Mouse (Mus musculus) kidney, adult 2 months (tissue): ENCODE measurements at regions not wholly inside any gene's neighbourhood (a gene's known extent, or its start where the extent isn't known, plus 50 kb on each side); places are given as distances from the start of the nearest gene placed in this dataset.
A peak's percentile ranks its signal among the peaks of the same experiment; 100 is the strongest.

Experiments
- DNase-seq: peaks from one replicate; pipeline ENCODE4 v3.0.0; 2021
- H3K27ac ChIP-seq: fragments of 200-500 bp; 2 replicates; pipeline ENCODE4 v1.5.1; 2012; ENCODE audit warnings: low read depth, low read length, control low read depth, inconsistent platforms; ENCODE audit not compliant: insufficient read depth
- H3K27me3 ChIP-seq: fragments of 200-500 bp; replicated peaks from 2 replicates; pipeline ENCODE4 v1.6.1; 2012; ENCODE audit warnings: mild to moderate bottlenecking, moderate library complexity, low read length, inconsistent platforms; ENCODE audit not compliant: control insufficient read depth, insufficient read depth
- H3K36me3 ChIP-seq: fragments of 200-500 bp; 2 replicates; pipeline ENCODE4 v1.6.1; 2012; ENCODE audit warnings: mild to moderate bottlenecking, moderate library complexity, low read length, inconsistent platforms; ENCODE audit not compliant: control insufficient read depth, insufficient read depth
- H3K4me1 ChIP-seq: fragments of 200-500 bp; 2 replicates; pipeline ENCODE4 v1.6.1; 2011; ENCODE audit warnings: low read length; ENCODE audit not compliant: control insufficient read depth, insufficient read depth
- H3K4me3 ChIP-seq: fragments of 200-500 bp; 2 replicates; pipeline ENCODE4 v1.5.1; 2011; ENCODE audit warnings: mild to moderate bottlenecking, low read depth, low read length, control low read depth; ENCODE audit not compliant: insufficient read depth
- CTCF ChIP-seq: fragments of 200-500 bp; conservative IDR thresholded peaks from 2 replicates; pipeline ENCODE4 v1.5.1; 2011; ENCODE audit warnings: low read depth, mild to moderate bottlenecking, control low read depth, low read length, moderate library complexity, mixed read lengths; ENCODE audit not compliant: insufficient read depth, insufficient read length
- POLR2A ChIP-seq: fragments of 200-500 bp; IDR thresholded peaks from one replicate; pipeline ENCODE4 v1.6.1; 2011; ENCODE audit warnings: low read depth, low read length, control low read depth
- WGBS: fragments of 180-500 bp; shearing (Covaris S2); methylation state at CpG from one replicate; pipeline ENCODE4 v1.1.7; 2018; 5-methylcytosine and 5-hydroxymethylcytosine counted together

- Histone ChIP-seq H3K36me3 (no peaks in the 10 kb centered on the region), H3K27ac (no peak overlapping the region), H3K4me3 (no peak overlapping the region), H3K27me3 (no peaks in the 10 kb centered on the region), H3K4me1 (no peaks in the 10 kb centered on the region)
- WGBS, result 70% methylated on average over 1 of the region's 1 CpGs
- TF ChIP-seq POLR2A (no peak), CTCF (no peak)
- DNase-seq, result no peak
These were observed 120.7 kb upstream of the Plppr1 start for GRCm38 (mm10) chr4:48938420-48938819.

GRCm38 (mm10) chr4:48938892-48939291, 120.2 kb upstream of the Plppr1 start:
- Histone ChIP-seq H3K4me1 (no peaks in the 10 kb centered on the region), H3K27ac (no peak overlapping the region), H3K27me3 (no peaks in the 10 kb centered on the region), H3K4me3 (no peak overlapping the region), H3K36me3 (no peaks in the 10 kb centered on the region)
- WGBS, result 76% methylated on average over 6 of the region's 6 CpGs
- DNase-seq, result no peak
- no peak for TF ChIP-seq CTCF
- TF ChIP-seq POLR2A, result no peak

GRCm38 (mm10) chr4:48945266-48945818, 113.7 kb upstream of the Plppr1 start:
- DNase-seq, result peak; percentile 23
- H3K36me3 ChIP-seq, result no peaks in the 10 kb centered on the region
- 66% methylated on average over 2 of the region's 2 CpGs for WGBS
- no peak overlapping the region for H3K27ac ChIP-seq
- H3K4me3 ChIP-seq, result no peak overlapping the region
- H3K4me1 ChIP-seq, result no peaks in the 10 kb centered on the region
- H3K27me3 ChIP-seq, result no peaks in the 10 kb centered on the region
- TF ChIP-seq POLR2A (no peak), CTCF (no peak)

GRCm38 (mm10) chr4:48952965-48953364, 106.1 kb upstream of the Plppr1 start:
- no peak for DNase-seq

GRCm38 (mm10) chr4:48975810-48976209, 83.3 kb upstream of the Plppr1 start:
- H3K27me3 ChIP-seq, result no peaks in the 10 kb centered on the region
- no peaks in the 10 kb centered on the region for H3K4me1 ChIP-seq
- WGBS, result 90% methylated on average over 4 of the region's 4 CpGs
- no peak overlapping the region for H3K27ac ChIP-seq
- no peaks in the 10 kb centered on the region for H3K36me3 ChIP-seq
- no peak for TF ChIP-seq CTCF
- no peak for TF ChIP-seq POLR2A
- no peak overlapping the region for H3K4me3 ChIP-seq
- no peak for DNase-seq

More at GRCm38 (mm10) chr4:48952965-48953364, 106.1 kb upstream of the Plppr1 start:
- no peaks in the 10 kb centered on the region for H3K4me1 ChIP-seq
- no peaks in the 10 kb centered on the region for H3K27me3 ChIP-seq
- no peak overlapping the region for H3K27ac ChIP-seq
- H3K36me3 ChIP-seq, result no peaks in the 10 kb centered on the region
- TF ChIP-seq CTCF, result no peak
- no peak for TF ChIP-seq POLR2A
- WGBS, result 65% methylated on average over 1 of the region's 1 CpGs
- no peak overlapping the region for H3K4me3 ChIP-seq

GRCm38 (mm10) chr4:48992021-48992420, 67.1 kb upstream of the Plppr1 start:
- no peak overlapping the region for H3K27ac ChIP-seq
- no peaks in the 10 kb centered on the region for H3K27me3 ChIP-seq
- 43% methylated on average over 3 of the region's 3 CpGs for WGBS
- no peak overlapping the region for H3K4me3 ChIP-seq
- H3K4me1 ChIP-seq, result no peaks in the 10 kb centered on the region
- peak; percentile 56 for DNase-seq
- no peaks in the 10 kb centered on the region for H3K36me3 ChIP-seq
- no peak for TF ChIP-seq POLR2A
- no peak for TF ChIP-seq CTCF
